Mouse (Mus musculus) spleen, postnatal 10 days (tissue): ENCODE data around the gene Lrrc8a.

ENCODE experiments used
- DNase-seq, 2 experiments: peaks; one replicate each; pipeline ENCODE4 v3.0.0; 2021 to 2022; ENCODE audit warnings: low spot score in 2 of 2

The Lrrc8a gene

DNA sequence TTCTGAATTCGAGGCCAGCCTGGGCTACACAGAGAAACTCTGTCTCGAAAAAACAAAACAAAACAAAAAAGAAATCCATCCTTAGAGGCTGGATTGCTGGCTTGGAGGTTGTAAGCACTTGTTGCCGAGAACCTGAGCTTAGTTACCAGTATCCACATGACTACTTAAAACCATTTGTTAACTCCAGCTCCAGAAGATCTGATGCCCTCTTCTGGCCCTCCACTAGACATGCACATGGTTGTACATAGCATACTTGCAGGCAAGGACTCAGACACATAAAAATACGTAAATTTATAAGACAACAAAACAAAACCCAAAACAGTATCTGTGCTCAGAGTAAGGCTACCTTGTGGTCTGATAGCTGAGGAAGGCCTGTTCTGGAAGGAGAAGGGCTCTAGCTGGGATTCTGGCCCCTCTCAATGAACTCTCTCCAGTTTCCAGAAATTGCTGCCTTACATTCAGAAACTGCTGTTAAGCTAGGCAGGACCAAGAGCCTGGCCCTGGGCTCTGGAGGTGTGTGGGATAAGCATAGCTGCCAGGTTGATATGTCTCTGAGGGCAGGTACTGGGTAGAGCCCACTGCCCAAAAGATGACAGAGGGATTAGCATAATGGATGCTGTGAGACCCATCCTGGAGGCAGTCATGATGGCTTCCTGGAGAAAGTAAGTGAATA lies 23.7 kb downstream of the Lrrc8a start:
- DNase-seq, result no peak

DNA sequence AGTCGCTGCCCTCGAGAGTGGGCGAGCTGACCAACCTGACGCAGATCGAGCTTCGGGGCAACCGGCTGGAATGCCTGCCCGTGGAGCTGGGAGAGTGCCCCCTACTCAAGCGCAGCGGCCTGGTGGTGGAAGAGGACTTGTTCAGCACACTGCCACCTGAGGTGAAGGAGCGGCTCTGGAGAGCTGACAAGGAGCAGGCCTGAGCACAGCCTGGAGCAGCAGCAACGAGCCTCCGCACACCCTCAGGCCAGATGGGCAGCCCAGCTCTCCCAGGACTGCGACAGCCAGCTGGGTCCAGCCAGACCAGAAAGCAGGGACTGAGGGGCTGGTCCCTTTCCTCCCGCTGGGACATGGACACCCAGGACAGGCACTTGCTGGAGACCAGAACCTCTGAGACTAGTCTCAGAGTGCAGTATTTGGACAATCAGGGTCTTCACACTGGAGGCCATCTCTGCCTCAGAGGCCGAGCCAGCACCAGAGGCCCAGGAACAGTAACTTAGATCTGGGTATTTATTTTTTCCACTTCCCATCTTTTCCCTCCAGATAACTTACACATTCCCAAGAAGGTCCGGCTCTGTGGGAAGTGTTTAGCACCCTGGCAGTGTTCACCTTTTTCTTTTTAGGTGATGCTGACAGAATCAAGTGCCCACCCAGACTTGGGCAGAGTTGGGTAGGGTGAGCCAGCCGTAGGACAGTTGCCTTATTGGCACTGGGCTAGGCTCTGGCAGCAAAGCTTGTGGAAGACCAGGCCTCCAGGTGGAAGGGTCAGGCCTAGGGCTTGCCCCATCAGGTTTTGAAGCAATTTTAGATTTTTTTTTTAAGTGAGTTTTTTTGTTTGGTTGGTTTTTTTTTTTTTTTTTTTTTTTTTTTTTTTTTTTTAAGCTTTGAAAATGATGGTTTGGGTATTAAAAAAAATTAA lies 24.7 kb downstream of the Lrrc8a start:
- DNase-seq, result no peak

DNA sequence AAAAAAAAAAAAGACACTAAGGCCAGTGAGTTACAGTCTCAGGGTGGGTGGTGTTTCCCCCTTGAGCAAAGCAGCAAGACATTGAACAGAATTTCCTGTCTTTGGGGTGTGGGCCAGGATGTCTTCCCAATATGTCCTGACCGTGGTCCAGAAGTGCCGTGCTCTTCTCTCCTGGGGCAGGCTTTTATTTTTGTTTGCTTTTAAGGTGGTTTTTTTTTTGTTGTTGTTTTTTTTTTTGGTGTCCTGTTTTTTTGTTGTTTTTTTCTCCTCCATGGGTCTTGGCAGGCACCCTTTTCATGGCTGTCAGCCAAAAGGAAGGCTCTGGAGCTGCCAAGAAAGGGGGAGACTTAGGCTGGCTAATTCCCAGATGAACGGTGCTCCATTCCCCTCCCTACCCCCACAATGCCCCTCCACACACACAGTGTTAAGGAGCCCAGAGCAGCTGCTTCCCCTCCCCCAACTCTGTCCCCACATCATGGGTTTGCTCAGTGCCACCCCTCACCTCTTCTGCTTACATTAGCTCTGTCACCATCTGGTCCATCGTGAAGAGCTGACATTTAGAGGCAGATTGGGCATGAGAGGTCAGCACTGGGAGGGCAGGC lies 25.4 kb downstream of the Lrrc8a start:
- no peak for DNase-seq

DNA sequence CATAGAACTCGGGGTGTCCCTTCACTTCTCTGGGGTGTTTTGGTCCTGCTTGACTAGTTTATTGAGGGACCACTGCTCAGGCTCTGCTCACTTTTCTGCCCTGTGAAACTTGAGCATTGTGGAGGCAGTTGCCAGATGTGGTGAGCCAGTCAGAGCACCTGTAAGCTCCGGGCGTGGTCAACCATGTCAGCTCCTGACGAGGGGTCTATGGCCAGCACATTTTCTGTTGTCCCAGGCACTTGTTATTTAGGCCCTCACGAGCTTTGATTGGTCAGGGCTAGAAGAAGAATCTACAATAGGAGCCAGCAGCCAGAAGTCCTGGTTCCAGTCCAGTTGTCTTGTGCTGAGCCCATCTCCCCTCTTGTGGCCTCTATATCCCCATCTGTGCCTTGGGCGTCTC lies 26.3 kb downstream of the Lrrc8a start:
- no peak for DNase-seq

DNA sequence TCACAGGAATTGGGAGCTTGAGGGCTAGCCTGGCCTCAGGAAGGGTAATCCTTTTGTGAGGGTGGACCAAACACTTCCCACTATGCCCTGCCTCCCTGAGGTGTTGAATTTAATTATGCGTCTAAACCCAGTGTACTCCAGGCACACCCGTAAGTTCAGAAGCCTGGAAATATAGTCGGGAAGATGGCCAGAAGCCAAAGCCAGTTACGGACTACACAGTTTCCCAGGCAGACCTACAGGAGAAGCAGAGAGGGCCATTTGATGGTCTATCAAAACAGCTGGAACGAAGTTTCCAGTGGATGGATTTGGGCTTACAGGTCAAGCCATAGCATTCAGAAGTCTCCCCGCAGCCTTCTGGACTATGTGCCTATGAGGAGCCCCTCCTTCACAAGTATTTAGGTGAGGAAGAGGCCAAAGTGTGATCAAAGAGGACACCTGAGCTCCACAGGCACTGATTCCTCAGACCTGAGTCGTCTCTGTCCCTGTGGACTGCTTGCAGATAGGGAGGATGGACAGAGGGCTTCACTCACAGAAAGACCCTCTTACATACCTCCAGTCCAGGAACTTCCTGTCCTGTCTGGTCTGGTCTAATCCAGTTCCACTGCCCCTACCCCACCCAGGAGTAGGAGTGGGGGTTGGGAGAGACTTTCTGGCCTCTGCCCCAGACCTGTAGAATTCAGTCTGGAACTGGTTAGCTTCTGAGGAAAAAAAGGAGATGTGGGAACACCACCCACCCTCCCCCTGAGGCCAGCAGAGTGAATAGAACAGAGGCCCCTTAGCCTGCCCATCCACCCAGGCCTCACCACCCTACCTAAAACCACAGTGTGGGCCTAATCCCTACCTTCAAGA lies 27.4 kb downstream of the Lrrc8a start:
- no peak for DNase-seq

DNA sequence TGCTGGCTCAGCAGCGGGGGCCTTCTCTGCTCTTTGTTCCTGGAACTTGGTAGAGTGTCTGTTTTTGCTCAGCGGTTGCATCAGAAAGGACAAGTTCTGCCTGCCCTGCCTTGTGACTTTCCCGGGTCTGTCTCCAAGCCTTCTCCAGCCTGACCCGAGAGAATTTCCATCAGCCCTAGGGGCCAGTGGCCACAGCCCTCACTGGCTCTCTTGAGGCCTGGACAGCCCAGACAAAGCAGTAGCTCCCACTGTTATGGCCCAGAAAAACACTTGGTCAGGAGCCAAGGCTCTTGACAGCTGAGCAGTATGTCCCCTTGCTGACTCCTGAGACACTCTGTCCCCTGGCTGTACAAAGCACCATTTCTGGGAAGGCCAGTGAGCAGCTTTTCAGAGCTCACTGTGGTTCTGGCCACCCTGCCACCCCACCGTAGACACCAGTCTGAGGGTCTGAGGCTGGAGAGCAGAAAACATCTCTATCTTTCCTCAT lies 28.3 kb downstream of the Lrrc8a start, which contains the start of gene Phyhd1:
Gene Phyhd1 (plus strand): TSS at position 437 of the 487 bp plus-strand sequence.
- DNase-seq, result no peak

DNA sequence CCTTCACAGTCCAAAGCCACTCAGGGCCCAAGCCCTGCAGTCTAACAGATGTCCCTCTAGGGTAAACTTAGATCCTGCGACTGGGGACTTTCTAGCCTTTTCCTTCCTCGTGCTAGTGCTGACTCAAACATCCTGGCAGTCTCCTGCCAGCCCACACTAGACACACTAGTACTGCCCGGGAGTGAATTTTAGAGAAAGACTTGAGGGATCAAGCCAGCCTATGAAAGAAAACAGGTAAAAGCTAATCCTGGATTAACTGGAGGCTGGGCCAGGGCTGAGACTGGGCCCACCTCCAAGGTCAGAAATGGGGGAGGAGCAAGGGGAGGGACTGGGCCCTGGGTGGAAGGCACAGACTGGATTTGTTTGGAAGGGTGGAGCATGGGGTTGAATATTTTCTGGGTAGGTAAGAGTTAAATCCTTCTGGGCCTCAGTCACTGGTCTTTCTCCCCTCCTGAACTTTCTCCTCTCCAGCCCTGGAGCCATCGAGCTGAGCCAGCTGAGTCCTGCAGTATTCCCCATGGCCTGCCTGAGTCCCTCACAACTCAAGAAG lies 29.0 kb downstream of the Lrrc8a start:
- DNase-seq, result no peak

DNA sequence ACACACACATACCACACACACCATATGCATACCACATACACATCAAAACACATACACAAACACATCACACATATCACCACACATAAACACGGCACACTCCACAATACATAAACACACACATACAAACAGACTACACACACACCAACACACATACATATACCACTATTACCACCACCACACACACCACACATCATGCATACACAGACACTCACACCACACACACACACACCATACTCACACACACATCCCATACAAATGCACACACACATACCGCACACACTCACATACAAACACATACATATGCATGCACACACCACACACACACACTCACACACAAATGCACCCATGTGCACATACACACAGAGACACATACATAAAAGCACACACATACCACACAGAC lies 30.0 kb downstream of the Lrrc8a start:
- no peak for DNase-seq

DNA sequence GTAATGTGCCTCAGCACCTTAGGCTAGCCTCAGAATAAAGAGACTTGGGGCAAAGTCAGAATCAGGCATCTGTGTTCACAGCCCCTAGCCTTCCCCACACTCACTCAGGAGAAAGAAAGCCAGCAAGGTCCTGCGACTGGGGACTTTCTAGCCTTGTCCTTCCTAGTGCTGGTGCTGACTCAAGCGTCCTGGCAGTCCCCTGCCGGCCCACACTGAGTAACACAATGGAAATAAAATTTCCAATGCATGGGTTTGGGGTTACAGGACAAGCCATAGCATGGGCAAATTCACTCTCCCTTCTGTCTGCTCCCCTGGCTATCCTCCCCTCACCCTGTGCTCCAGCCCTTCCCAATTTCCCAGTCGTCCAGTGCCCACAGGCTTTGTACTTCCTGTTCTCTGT lies 30.9 kb downstream of the Lrrc8a start:
- DNase-seq, result no peak

DNA sequence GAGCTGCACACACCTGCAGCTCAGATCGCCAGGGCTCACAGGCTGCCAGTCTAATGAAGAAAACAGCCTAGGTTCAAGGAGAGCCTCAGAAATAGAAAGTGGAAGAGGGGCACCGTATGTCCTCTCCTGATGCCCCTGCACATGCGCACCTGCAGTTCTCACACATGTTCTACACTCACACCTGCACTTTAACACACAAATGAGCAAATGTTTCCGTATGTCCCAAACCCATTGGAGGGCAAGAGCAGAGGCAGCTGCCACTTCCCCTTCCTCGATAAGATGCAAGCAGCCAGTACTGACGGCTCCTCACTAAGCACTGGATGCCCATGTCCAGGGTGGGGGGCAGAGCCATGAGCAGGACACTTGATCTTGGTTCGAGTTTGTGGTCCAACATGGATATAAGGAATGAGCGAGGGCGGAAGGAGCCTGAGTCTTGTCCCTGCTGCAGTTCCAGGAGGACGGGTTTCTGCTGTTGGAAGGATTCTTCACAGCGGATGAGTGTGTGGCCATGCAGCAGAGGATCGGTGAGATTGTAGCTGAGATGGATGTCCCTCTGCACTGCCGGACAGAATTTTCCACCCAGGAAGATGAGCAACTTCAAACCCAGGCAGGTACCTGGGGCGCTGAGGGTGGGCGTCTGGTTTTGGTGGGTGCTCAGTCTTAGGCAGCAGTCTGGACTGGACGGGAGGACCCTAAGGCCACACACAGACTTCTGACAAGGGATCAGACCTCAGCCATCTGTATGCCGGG lies 31.9 kb downstream of the Lrrc8a start:
- no peak for DNase-seq

DNA sequence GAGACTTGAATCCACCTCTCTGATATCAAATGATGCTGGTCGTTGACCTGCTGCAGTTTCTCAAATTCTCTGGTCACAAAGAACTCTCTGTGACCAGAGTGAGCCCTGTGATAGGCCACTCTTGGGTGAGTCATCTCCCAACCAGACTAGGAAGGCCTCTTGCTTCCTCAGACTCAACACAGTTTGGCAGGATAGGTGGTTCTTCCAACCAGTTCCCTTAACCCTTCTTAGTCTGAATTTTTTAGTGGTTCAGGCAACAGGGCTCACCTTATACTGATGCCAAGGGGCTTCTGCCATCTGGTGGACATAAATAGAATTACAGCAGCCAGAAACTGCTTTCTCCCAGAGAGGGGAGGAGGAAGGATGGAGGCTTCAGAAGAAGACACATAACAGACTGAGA lies 32.6 kb downstream of the Lrrc8a start:
- DNase-seq, result peak; percentile 53 to 70

DNA sequence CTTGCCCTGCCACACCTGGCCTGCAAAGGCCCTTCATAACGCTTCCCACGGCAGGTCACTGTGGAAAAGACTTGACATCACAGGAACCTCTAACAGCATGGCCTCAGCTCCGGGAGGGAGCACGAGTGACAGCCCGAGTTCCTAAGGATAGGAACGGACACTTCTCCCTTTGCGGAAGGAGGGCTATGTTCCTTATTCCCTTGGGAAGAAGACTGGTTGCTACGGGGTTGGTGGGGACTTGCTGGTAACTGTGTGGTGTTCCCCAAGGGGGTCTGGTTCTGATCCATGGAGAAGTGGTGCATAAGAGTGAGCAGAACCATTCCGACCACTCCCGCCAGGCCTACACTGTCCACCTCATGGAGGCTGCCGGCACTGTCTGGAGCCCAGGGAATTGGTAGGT lies 43.2 kb downstream of the Lrrc8a start, which contains the start of gene Gm28038:
Gene Gm28038 (plus strand): TSS at position 301 of the 400 bp plus-strand sequence.
- no peak for DNase-seq

DNA sequence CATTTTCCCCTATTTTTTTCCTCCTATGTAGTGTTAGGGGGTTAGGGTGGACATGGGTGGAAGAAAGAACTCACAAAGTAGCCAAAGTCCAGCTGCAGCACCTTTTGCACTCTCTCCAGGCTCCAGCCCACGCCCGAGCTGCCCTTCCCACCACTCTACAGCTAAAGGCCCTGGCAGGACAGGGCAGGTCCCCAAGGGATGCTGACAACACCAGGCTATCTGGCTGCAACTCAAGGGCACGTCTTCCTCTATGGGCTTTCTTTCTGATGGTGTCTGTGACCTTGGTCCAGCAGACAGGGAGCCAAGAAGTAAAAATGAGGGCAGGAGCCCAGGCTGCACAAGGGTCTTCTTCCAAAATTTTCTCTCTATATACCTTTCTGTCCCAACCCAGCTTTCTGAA lies 44.1 kb downstream of the Lrrc8a start:
- DNase-seq, result no peak

DNA sequence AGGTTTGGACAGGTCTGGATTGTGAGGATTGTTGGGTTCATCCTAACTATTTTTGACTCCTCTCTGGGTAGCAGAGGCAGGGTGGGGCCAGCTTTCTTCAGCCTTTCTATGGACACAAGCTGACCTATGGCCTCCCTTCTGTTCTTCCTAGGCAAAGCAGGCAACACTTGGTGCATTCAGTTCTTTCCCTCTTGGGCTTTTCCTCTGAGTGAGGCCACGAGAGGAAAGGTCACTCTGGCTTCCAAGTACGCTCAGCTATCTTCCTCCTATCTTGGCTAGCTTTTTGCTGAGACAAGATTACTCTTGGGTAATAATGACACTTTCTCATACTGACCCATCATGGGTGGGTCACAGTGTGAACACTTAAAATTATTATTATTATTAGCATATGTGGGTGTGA lies 45.7 kb downstream of the Lrrc8a start:
- DNase-seq, result no peak

DNA sequence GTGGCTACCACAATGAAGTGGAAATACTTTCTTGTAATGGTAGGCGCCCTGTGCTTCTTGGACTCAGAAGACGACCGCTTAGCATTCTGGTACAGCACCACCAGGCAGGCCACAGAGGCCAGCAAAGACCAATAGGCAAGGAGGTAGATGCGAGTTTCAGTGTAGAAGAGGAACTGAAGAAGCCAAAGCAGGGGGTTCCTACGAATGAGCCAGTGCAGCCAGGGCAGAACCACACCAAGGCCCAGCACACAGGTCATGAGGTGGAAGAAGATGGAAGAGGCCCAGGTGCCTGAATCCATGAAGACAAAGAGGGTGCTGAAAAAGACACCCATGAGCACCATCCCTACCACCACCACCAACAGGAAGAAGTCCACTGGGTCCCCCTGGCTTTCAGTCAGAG lies 47.5 kb downstream of the Lrrc8a start:
- DNase-seq, result no peak

DNA sequence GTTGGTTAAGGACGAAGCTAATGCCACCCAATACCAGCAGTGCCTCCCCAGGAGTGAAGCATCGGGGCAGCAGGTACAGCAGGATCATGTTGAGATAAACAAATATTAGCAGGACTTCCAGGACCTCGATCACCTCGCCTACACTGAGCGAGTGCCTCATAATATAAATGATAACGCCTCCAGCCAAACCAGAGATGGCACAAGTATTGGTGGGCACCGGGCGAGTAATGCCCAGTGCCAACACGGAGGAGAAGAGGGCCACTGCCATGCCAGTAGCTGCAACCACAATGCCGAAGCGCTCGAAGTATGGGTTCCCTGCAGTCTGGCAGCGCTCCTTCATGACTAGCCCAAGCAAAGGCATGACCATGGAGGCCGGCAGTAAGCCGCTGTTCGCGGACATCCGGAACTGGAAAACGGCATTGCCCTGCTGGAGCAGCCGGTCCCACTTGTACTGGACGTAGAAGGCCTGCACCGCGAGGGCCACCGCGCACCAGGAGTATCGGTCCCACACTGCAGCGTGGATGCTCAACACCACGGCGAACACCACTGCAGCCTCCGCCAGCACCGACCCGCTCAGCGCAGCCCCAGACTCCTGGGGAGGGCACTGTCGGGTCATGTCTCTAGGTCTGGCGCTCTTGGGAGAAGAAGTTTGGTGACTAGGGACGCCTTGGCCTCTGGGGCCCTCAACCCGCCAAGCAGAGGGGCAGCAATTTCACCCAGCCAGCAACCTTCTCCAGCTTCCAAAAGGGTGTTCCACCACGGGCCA lies 48.1 kb downstream of the Lrrc8a start:
- peak in 1 of 2 experiments; percentile 37 for DNase-seq

DNA sequence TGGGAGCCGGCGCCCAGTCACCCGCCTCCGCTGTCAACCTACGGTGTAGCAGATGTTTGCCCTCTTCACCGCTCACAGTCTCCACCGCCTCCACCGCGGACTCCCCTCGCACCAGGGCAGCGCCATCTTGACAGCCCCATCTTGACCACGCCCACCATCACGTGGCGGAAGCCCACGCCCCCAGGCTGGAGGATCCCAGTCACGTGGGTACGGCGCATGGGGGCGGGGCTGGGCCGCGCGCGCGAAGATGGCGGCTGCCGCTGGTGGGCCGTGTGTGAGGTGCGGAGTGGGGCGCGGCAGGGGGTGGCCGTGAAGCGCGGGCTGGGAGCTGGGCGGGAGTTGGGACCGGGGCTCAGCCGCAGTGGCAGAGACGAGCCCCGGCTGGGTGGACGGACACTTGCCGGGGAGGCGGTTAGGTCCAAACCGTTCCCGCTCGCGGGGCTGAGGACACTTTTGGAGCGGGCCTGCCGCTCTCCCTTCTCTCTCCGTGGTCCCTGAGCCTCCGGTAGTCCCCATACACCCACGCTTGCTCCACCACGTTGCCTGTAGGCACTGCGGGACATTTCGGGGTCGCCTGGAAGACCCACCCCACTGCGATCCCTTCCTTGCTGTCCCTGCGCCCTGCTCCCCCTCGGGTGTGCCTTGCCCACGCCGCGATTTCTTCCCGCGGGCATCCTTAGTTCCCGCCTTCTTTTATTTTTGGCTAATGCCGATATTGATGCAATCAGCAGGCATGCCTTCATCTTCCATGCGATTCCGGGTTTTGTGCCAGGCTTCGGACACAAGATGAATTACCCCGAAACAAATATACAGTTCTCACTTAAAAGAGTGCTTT lies 48.9 kb downstream of the Lrrc8a start, which contains the start of the genes Dolk and Nup188:
Gene Dolk (minus strand): TSS at position 143 of the 835 bp plus-strand sequence.
Gene Nup188 (plus strand): TSS at position 206 of the 835 bp plus-strand sequence.
- peak; percentile 98 to 99 for DNase-seq

DNA sequence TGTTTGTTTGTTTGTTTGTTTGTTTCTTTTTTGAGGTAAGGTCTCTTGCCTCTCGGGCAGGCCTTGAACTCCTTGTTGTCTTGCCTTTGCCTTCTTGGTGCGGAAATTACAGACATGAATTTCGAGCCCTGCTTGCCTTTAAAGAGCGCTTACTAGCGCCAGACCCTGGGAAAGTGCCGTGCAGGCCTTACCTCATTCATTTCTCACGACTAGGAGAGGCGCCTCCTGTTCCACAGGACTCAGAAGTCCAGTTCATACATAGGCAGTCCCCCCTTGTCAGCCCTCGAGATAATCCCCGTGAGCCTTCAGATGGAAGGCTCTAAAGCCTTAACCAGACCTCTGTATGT lies 49.5 kb downstream of the Lrrc8a start:
- no peak for DNase-seq

DNA sequence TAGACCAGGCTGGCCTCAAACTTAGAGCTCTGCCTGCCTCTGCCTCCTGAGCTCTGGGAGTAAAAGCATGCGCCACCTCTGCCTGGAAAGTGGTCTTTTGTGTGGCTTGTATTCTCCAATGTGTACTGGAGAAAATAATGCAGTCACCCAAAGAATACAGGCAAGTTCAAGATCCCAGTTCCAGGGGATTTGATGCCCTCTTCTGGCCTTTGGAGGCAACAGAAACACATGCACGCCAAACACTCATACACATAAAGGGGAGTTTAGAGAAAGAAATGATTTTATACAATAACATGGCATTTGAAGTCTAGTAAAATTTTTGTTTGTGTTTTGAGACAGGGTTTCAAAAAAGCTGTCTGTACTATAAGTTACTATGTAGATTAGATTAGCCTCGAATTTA lies 62.0 kb downstream of the Lrrc8a start:
- no peak for DNase-seq
